Mouse (Mus musculus): ENCODE data around the gene Thap11. TPM values are rescaled to one million over a fixed set of nuclear protein-coding genes. Genes with fewer than 3 reads are reported as not detected.

Gene Thap11
- polyA plus RNA-seq (2012; fragmentation: generic; extraction: Trizol), result 48.2 TPM
- long read RNA-seq, experiment 1, transcript Thap11-201 (1 exons, 1,819 nt), result major isoform, 57 of 57 reads
- long read RNA-seq, experiment 1, partial matches to known transcripts, result 0 of 57 reads
- long read RNA-seq, experiment 1, other reads (novel, unspliced or antisense), result 0 of 57 reads
- long read RNA-seq, experiment 2, transcript Thap11-201 (1 exons, 1,819 nt), result major isoform, 219 of 220 reads
- long read RNA-seq, experiment 2, partial matches to known transcripts, result 0 of 220 reads
- long read RNA-seq, experiment 2, other reads (novel, unspliced or antisense), result 1 of 220 reads

GRCm38 (mm10) chr8:105854715-105855216 is at the start of gene Thap11:
Thap11 (plus strand) TSS chr8:105855132.
- peak within 1 kb of the TSS; percentile 71 for H3ac ChIP-seq (ENCODE audit: control insufficient read depth, insufficient read length, low read depth)
- H3K36me3 ChIP-seq (ENCODE audit: control insufficient read depth, insufficient read depth), result peaks cover 8% of the 10 kb centered on the region
- H3K4me3 ChIP-seq (ENCODE audit: insufficient read depth, poor library complexity, severe bottlenecking), result peak within 1 kb of the TSS; percentile 75
- H3K27me3 ChIP-seq (ENCODE audit: control insufficient read depth, insufficient read depth, insufficient read length), result no peaks in the 10 kb centered on the region
- peaks cover 31% of the 10 kb centered on the region for H3K79me3 ChIP-seq (ENCODE audit: low read depth)
- peak; percentile 74 for TF ChIP-seq CTCF (IDR thresholded peaks at IDR 0.05; ENCODE audit: control insufficient read depth, insufficient read depth, insufficient read length)
- TF ChIP-seq CEBPB (IDR thresholded peaks at IDR 0.05; ENCODE audit: low read depth), result no peak
- TF ChIP-seq MAX (IDR thresholded peaks at IDR 0.05), result peak; percentile 66
- peaks cover 66% of the 10 kb centered on the region for H3K79me2 ChIP-seq (ENCODE audit: control insufficient read depth, insufficient read depth)

- peaks cover 51% of the 10 kb centered on the region for H3K79me2 ChIP-seq (ENCODE audit: control insufficient read depth, insufficient read depth)
- H3K79me3 ChIP-seq (ENCODE audit: low read depth), result peaks cover 10% of the 10 kb centered on the region
- H3K27me3 ChIP-seq (ENCODE audit: control insufficient read depth, insufficient read depth, insufficient read length), result no peaks in the 10 kb centered on the region
- no peak overlapping the region for H3K4me3 ChIP-seq (ENCODE audit: insufficient read depth, poor library complexity, severe bottlenecking)
- no peak overlapping the region for H3ac ChIP-seq (ENCODE audit: control insufficient read depth, insufficient read length, low read depth)
- TF ChIP-seq MYOG (IDR thresholded peaks at IDR 0.05; ENCODE audit: control insufficient read depth, extremely low read depth, insufficient read length) (no peak), CEBPB (IDR thresholded peaks at IDR 0.05; ENCODE audit: low read depth) (no peak), FOSL1 (IDR thresholded peaks at IDR 0.05; ENCODE audit: insufficient read depth, low read length, poor library complexity, severe bottlenecking) (no peak), MYOD1 (IDR thresholded peaks at IDR 0.05; ENCODE audit: control insufficient read depth, insufficient read length, low read depth) (no peak)
- H3K36me3 ChIP-seq (ENCODE audit: control insufficient read depth, insufficient read depth), result peaks cover 11% of the 10 kb centered on the region
Measured at GRCm38 (mm10) chr8:105805346-105805745, 49.6 kb upstream of the Thap11 start.

GRCm38 (mm10) chr8:105805964-105806363 is 49.0 kb upstream of the Thap11 start:
- H3K79me3 ChIP-seq (ENCODE audit: low read depth), result peaks cover 10% of the 10 kb centered on the region

GRCm38 (mm10) chr8:105807766-105808165 is 47.2 kb upstream of the Thap11 start:
- H3K27me3 ChIP-seq (ENCODE audit: control insufficient read depth, insufficient read depth, insufficient read length), result no peaks in the 10 kb centered on the region
- peaks cover 65% of the 10 kb centered on the region for H3K79me2 ChIP-seq (ENCODE audit: control insufficient read depth, insufficient read depth)
- H3ac ChIP-seq (ENCODE audit: control insufficient read depth, insufficient read length, low read depth), result no peak overlapping the region
- peaks cover 13% of the 10 kb centered on the region for H3K79me3 ChIP-seq (ENCODE audit: low read depth)
- peaks cover 17% of the 10 kb centered on the region for H3K36me3 ChIP-seq (ENCODE audit: control insufficient read depth, insufficient read depth)
- H3K4me3 ChIP-seq (ENCODE audit: insufficient read depth, poor library complexity, severe bottlenecking), result no peak overlapping the region
- TF ChIP-seq MAX (IDR thresholded peaks at IDR 0.05), result no peak
- TF ChIP-seq FOSL1 (IDR thresholded peaks at IDR 0.05; ENCODE audit: insufficient read depth, low read length, poor library complexity, severe bottlenecking), result no peak
- TF ChIP-seq MYOG (IDR thresholded peaks at IDR 0.05; ENCODE audit: control insufficient read depth, extremely low read depth, insufficient read length), result no peak
- no peak for TF ChIP-seq USF1 (IDR thresholded peaks at IDR 0.05; ENCODE audit: low read depth)
- TF ChIP-seq MYOD1 (IDR thresholded peaks at IDR 0.05; ENCODE audit: control insufficient read depth, insufficient read length, low read depth), result no peak

More at GRCm38 (mm10) chr8:105805964-105806363, 49.0 kb upstream of the Thap11 start:
- Histone ChIP-seq H3K4me3 (ENCODE audit: insufficient read depth, poor library complexity, severe bottlenecking) (no peak overlapping the region), H3K79me2 (ENCODE audit: control insufficient read depth, insufficient read depth) (peaks cover 57% of the 10 kb centered on the region), H3K36me3 (ENCODE audit: control insufficient read depth, insufficient read depth) (peaks cover 11% of the 10 kb centered on the region), H3ac (ENCODE audit: control insufficient read depth, insufficient read length, low read depth) (no peak overlapping the region), H3K27me3 (ENCODE audit: control insufficient read depth, insufficient read depth, insufficient read length) (no peaks in the 10 kb centered on the region)
- no peak for TF ChIP-seq USF1 (IDR thresholded peaks at IDR 0.05; ENCODE audit: low read depth)
- no peak for TF ChIP-seq MYOG (IDR thresholded peaks at IDR 0.05; ENCODE audit: control insufficient read depth, extremely low read depth, insufficient read length)
- TF ChIP-seq MAX (IDR thresholded peaks at IDR 0.05), result no peak
- no peak for TF ChIP-seq FOSL1 (IDR thresholded peaks at IDR 0.05; ENCODE audit: insufficient read depth, low read length, poor library complexity, severe bottlenecking)
- no peak for TF ChIP-seq MYOD1 (IDR thresholded peaks at IDR 0.05; ENCODE audit: control insufficient read depth, insufficient read length, low read depth)
- TF ChIP-seq CEBPB (IDR thresholded peaks at IDR 0.05; ENCODE audit: low read depth), result no peak
- TF ChIP-seq CTCF (IDR thresholded peaks at IDR 0.05; ENCODE audit: control insufficient read depth, insufficient read depth, insufficient read length), result no peak

GRCm38 (mm10) chr8:105808480-105808879 is 46.5 kb upstream of the Thap11 start:
- peaks cover 13% of the 10 kb centered on the region for H3K79me3 ChIP-seq (ENCODE audit: low read depth)
- H3K27me3 ChIP-seq (ENCODE audit: control insufficient read depth, insufficient read depth, insufficient read length), result no peaks in the 10 kb centered on the region
- H3ac ChIP-seq (ENCODE audit: control insufficient read depth, insufficient read length, low read depth), result no peak overlapping the region
- TF ChIP-seq USF1 (IDR thresholded peaks at IDR 0.05; ENCODE audit: low read depth) (no peak), MYOG (IDR thresholded peaks at IDR 0.05; ENCODE audit: control insufficient read depth, extremely low read depth, insufficient read length) (no peak), FOSL1 (IDR thresholded peaks at IDR 0.05; ENCODE audit: insufficient read depth, low read length, poor library complexity, severe bottlenecking) (no peak)
- H3K36me3 ChIP-seq (ENCODE audit: control insufficient read depth, insufficient read depth), result peaks cover 17% of the 10 kb centered on the region
- H3K79me2 ChIP-seq (ENCODE audit: control insufficient read depth, insufficient read depth), result peaks cover 66% of the 10 kb centered on the region
- no peak overlapping the region for H3K4me3 ChIP-seq (ENCODE audit: insufficient read depth, poor library complexity, severe bottlenecking)

- TF ChIP-seq MAX (IDR thresholded peaks at IDR 0.05) (no peak), USF1 (IDR thresholded peaks at IDR 0.05; ENCODE audit: low read depth) (no peak), MYOD1 (IDR thresholded peaks at IDR 0.05; ENCODE audit: control insufficient read depth, insufficient read length, low read depth) (no peak), FOSL1 (IDR thresholded peaks at IDR 0.05; ENCODE audit: insufficient read depth, low read length, poor library complexity, severe bottlenecking) (no peak), MYOG (IDR thresholded peaks at IDR 0.05; ENCODE audit: control insufficient read depth, extremely low read depth, insufficient read length) (no peak), CEBPB (IDR thresholded peaks at IDR 0.05; ENCODE audit: low read depth) (no peak), CTCF (IDR thresholded peaks at IDR 0.05; ENCODE audit: control insufficient read depth, insufficient read depth, insufficient read length) (no peak)
- Histone ChIP-seq H3K79me2 (ENCODE audit: control insufficient read depth, insufficient read depth) (peaks cover 74% of the 10 kb centered on the region), H3K27me3 (ENCODE audit: control insufficient read depth, insufficient read depth, insufficient read length) (no peaks in the 10 kb centered on the region), H3K79me3 (ENCODE audit: low read depth) (peaks cover 18% of the 10 kb centered on the region), H3ac (ENCODE audit: control insufficient read depth, insufficient read length, low read depth) (no peak overlapping the region), H3K36me3 (ENCODE audit: control insufficient read depth, insufficient read depth) (peaks cover 11% of the 10 kb centered on the region), H3K4me3 (ENCODE audit: insufficient read depth, poor library complexity, severe bottlenecking) (no peak overlapping the region)
Measured at GRCm38 (mm10) chr8:105810245-105810786, 44.6 kb upstream of the Thap11 start.

All from C2C12 (cell line).